Mouse (Mus musculus) cerebellum, adult 2 months (tissue): ENCODE data around the gene Orc2.

Source experiments
- CTCF ChIP-seq: fragments of 200-500 bp; IDR thresholded peaks from 2 replicates; pipeline ENCODE4 v1.5.1; 2011; ENCODE audit warnings: low read depth, mild to moderate bottlenecking, control low read depth, low read length, moderate library complexity, borderline replicate concordance; ENCODE audit not compliant: insufficient read depth
- POLR2A ChIP-seq: fragments of 200-500 bp; IDR thresholded peaks from 2 replicates; pipeline ENCODE4 v1.6.1; 2011; ENCODE audit warnings: low read length, control low read depth, borderline replicate concordance; ENCODE audit not compliant: insufficient read depth

GRCm38 (mm10) chr1:58497678-58498077 is 7.2 kb downstream of the Orc2 start:
- TF ChIP-seq CTCF (no peak), POLR2A (no peak)
